Mouse (Mus musculus) cerebellum, adult 2 months (tissue): ENCODE measurements around the gene Lrp8. TPM values are rescaled to one million over a fixed set of nuclear protein-coding genes. Genes with fewer than 3 reads are reported as not detected.

Experiments
- DNase-seq, 2 experiments: peaks; one replicate each; pipeline ENCODE4 v3.0.0; 2021
- H3K27ac ChIP-seq: fragments of 200-500 bp; 2 replicates; pipeline ENCODE4 v1.5.1; 2012; ENCODE audit warnings: low read length, control low read depth, inconsistent platforms; ENCODE audit not compliant: insufficient read depth
- H3K27me3 ChIP-seq: fragments of 200-500 bp; 2 replicates; pipeline ENCODE4 v1.6.1; 2012; ENCODE audit warnings: inconsistent platforms, mild to moderate bottlenecking, low read length, moderate library complexity; ENCODE audit not compliant: control insufficient read depth, insufficient read depth
- H3K4me1 ChIP-seq: fragments of 200-500 bp; 2 replicates; pipeline ENCODE4 v1.6.1; 2011; ENCODE audit warnings: low read length; ENCODE audit not compliant: control insufficient read depth, insufficient read depth
- H3K4me3 ChIP-seq: fragments of 200-500 bp; replicated peaks from 2 replicates; pipeline ENCODE3; 2011; ENCODE audit warnings: mild to moderate bottlenecking, low read depth, low read length, control low read depth; ENCODE audit not compliant: insufficient read depth
- CTCF ChIP-seq: fragments of 200-500 bp; IDR thresholded peaks from 2 replicates; pipeline ENCODE4 v1.5.1; 2011; ENCODE audit warnings: low read depth, mild to moderate bottlenecking, control low read depth, low read length, moderate library complexity, borderline replicate concordance; ENCODE audit not compliant: insufficient read depth
- POLR2A ChIP-seq: fragments of 200-500 bp; IDR thresholded peaks from 2 replicates; pipeline ENCODE4 v1.6.1; 2011; ENCODE audit warnings: low read length, control low read depth, borderline replicate concordance; ENCODE audit not compliant: insufficient read depth
- WGBS: fragments of 180-500 bp; shearing (Covaris S2); methylation state at CpG from one replicate; pipeline ENCODE4 v1.1.7; 2018; 5-methylcytosine and 5-hydroxymethylcytosine counted together
- polyA plus RNA-seq: library from polyadenylated mRNA; depleted of rRNA; stranded (reverse); fragments of >200 nt; gene quantifications from 2 replicates; pipeline ENCODE4 v1.2.3, GENCODE M21; 2012

Lrp8 gene
- polyA plus RNA-seq, 1 experiment, result 55.4 TPM

DNA sequence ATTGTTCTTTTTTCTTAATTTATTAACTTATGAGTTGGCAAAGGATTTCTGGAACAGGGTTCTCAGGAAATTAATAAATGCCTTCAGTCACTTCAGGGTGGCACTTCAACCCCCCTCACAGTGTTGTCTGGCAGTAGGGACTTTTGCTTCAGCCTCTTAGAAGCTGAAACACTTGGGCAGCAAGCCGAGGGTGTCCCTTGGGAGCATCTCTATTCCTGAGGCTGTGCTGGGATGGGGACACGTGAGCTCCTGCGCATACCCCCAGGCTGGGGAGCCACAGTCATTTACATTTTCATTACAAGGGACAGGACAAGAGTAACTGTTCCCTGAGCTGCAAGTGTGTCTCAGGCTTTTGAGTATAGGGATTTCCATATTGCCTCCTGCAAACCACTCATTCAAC lies 35.8 kb downstream of the Lrp8 start:
- DNase-seq, result no peak
- H3K27me3 ChIP-seq, result no peaks in the 10 kb centered on the region
- peaks cover 48% of the 10 kb centered on the region for H3K4me1 ChIP-seq
- TF ChIP-seq CTCF, result no peak
- no peak for TF ChIP-seq POLR2A
- WGBS, result 71% methylated on average over 3 of the region's 3 CpGs
- no peak overlapping the region for H3K27ac ChIP-seq
- H3K4me3 ChIP-seq, result no peak overlapping the region

- DNase-seq, result peak; percentile 84 to 86
- 7% methylated on average over 8 of the region's 8 CpGs for WGBS
- Histone ChIP-seq H3K4me3 (no peak overlapping the region), H3K27ac (no peak overlapping the region), H3K27me3 (no peaks in the 10 kb centered on the region), H3K4me1 (peaks cover 24% of the 10 kb centered on the region)
- no peak for TF ChIP-seq POLR2A
Measured at GRCm38 (mm10) chr4:107843687-107844086, 41.6 kb downstream of the Lrp8 start.

DNA sequence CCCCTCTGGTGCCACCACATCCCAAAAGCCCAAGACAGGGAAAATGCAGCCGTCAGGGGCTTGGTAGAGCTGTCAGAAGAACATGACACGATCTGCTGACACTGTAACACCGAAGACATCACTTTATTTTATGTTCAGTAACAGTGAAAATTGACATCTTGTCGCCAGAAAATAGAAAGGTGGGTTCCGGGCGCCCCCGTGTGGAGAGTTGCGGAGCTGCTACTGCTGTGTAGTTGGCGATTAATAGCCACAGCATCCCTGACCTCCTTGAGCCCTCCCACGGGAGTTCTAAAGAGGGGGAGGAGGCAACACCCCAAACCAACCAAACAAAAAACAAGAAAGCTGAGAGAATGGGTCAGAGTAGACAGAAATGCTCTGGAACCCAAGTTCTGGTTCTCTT lies 42.9 kb downstream of the Lrp8 start:
- Histone ChIP-seq H3K4me3 (no peak overlapping the region), H3K4me1 (peaks cover 24% of the 10 kb centered on the region), H3K27me3 (no peaks in the 10 kb centered on the region), H3K27ac (no peak overlapping the region)
- TF ChIP-seq POLR2A (no peak), CTCF (peak; percentile 84)
- under 1% methylated on average over 10 of the region's 10 CpGs for WGBS
- DNase-seq, result peak; percentile 70 to 89

DNA sequence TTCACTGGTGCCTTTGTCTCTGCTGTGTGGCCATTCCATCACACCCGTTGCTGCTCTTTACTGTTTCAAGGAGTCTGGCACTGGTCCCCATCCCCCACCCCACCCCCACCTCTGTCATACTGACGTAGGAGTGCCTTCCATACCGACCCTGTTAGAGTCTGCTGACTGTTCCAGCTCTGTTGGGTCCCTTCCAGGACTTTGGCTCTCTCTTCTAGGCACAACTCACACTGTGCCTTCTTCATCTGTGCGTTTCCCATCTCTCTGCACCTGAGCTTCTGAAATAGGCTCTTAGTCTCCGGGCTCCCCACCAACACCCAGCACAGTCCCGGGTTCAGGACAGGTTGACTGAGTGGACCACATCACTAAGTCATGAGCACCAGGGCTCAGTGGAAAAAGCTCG lies 44.7 kb downstream of the Lrp8 start:
- Histone ChIP-seq H3K27ac (no peak overlapping the region), H3K4me1 (peaks cover 23% of the 10 kb centered on the region), H3K27me3 (no peaks in the 10 kb centered on the region), H3K4me3 (no peak overlapping the region)
- TF ChIP-seq POLR2A, result no peak
- no peak for TF ChIP-seq CTCF
- WGBS, result 34% methylated on average over 7 of the region's 7 CpGs
- no peak for DNase-seq

DNA sequence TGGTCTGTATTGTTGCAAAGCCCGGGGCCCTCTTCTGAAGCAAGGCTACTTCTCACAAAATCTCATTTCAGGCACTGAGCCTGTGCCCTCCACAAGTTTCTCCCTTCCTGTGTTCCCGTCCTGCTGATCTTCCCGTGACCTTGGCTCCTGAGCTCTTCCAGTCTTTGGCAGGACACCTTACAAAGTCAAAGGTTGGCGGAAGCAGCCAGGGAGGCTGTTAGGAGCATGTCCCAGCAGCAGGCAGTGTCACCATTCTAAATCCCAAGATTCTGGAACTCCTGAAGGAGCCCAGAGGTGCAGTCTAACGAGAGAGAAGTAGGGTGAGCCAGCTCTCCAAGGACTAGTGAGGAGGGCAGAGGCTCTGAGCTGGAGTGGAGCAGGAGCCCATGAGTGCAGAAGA lies 46.5 kb downstream of the Lrp8 start:
- DNase-seq, result no peak
- Histone ChIP-seq H3K27ac (no peak overlapping the region), H3K4me1 (peaks cover 11% of the 10 kb centered on the region), H3K27me3 (no peaks in the 10 kb centered on the region), H3K4me3 (no peak overlapping the region)
- WGBS, result 73% methylated on average over 5 of the region's 5 CpGs
- TF ChIP-seq POLR2A (no peak), CTCF (no peak)

DNA sequence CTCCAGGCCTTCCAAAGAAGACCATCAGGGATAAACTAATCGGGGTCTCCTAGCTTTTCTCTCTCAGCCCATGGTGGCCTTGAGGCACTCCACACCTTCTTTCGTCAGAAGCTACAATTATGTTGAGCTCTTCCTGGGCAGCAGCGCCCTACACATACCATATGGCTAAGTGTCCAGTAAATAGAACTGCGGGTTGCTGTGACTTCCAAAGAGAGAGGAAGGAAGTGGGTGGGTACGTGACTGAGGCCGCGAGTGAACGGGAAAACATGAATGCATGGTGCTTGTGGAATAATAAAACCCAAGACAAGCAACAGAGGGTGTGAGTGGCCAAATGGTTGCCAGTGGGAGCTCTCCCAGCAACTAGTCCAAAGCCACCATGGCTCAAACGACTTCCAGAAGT lies 47.6 kb downstream of the Lrp8 start:
- TF ChIP-seq POLR2A (no peak), CTCF (no peak)
- H3K27ac ChIP-seq, result no peak overlapping the region
- no peaks in the 10 kb centered on the region for H3K27me3 ChIP-seq
- 60% methylated on average over 9 of the region's 9 CpGs for WGBS
- no peak for DNase-seq
- peaks cover 5% of the 10 kb centered on the region for H3K4me1 ChIP-seq
- no peak overlapping the region for H3K4me3 ChIP-seq

GRCm38 (mm10) chr4:107850091-107850490 lies 48.0 kb downstream of the Lrp8 start:
- H3K4me3 ChIP-seq, result no peak overlapping the region
- peaks cover 3% of the 10 kb centered on the region for H3K4me1 ChIP-seq
- WGBS, result 57% methylated on average over 8 of the region's 8 CpGs
- no peaks in the 10 kb centered on the region for H3K27me3 ChIP-seq
- DNase-seq, result no peak
- H3K27ac ChIP-seq, result no peak overlapping the region
- TF ChIP-seq CTCF (no peak), POLR2A (no peak)

GRCm38 (mm10) chr4:107853333-107853732 lies 51.3 kb downstream of the Lrp8 start:
- H3K4me1 ChIP-seq, result peaks cover 12% of the 10 kb centered on the region
- no peak for DNase-seq
- 46% methylated on average over 8 of the region's 8 CpGs for WGBS
- H3K27ac ChIP-seq, result no peak overlapping the region
- H3K4me3 ChIP-seq, result no peak overlapping the region
- no peak for TF ChIP-seq POLR2A
- no peak for TF ChIP-seq CTCF
- no peaks in the 10 kb centered on the region for H3K27me3 ChIP-seq

DNA sequence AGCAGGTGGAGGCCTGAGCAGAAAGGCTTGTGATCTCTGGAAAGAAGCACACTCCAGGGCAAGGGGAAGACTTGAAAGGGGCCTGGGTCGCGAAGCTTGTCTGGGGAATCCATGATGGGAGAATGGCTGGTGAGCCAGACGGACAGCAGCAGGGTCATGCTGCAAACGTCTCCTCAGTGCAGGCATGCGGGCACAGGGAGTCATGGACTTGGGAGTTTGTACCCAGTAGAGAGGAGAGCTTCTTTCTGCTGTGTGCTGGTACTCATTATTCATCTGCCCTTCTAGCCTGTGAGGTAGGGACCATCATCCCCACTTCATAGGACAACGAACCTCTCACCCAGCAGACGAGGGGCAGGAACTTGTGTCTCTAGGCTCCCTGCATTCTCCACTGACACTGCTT lies 51.8 kb downstream of the Lrp8 start:
- H3K27me3 ChIP-seq, result no peaks in the 10 kb centered on the region
- TF ChIP-seq POLR2A (no peak), CTCF (no peak)
- H3K27ac ChIP-seq, result no peak overlapping the region
- H3K4me1 ChIP-seq, result peaks cover 12% of the 10 kb centered on the region
- 92% methylated on average over 7 of the region's 7 CpGs for WGBS
- no peak overlapping the region for H3K4me3 ChIP-seq
- no peak for DNase-seq
